Mouse (Mus musculus) intestine, embryonic 14.5 days (tissue): Measurements from ENCODE around the gene Fam204a. TPM values are rescaled to one million over a fixed set of nuclear protein-coding genes. Genes with fewer than 3 reads are reported as not detected.

Source experiments
- ATAC-seq: fragments of 200-750 bp; cut with Nextera tagmentation; replicated peaks from 2 replicates; pipeline ENCODE4 v1.8.0; 2017; ENCODE audit warnings: low read depth, moderate number of reproducible peaks, moderate TSS enrichment, moderate library complexity; ENCODE audit not compliant: low FRiP score, low TSS enrichment
- DNase-seq: peaks from one replicate; pipeline ENCODE4 v3.0.0-alpha.2; 2018; ENCODE audit warnings: low spot score
- H3K27ac ChIP-seq: fragments of 300-500 bp; sonication (generic); 2 replicates; pipeline ENCODE4 v1.5.1; 2014; ENCODE audit warnings: low read depth, mild to moderate bottlenecking, control low read depth
- H3K27me3 ChIP-seq: fragments of 300-500 bp; sonication (generic); replicated peaks from 2 replicates; pipeline ENCODE4 v1.6.1; 2014; ENCODE audit warnings: low read length, control low read depth; ENCODE audit not compliant: control insufficient read depth, insufficient read depth
- H3K36me3 ChIP-seq: fragments of 300-500 bp; sonication (generic); 2 replicates; pipeline ENCODE4 v1.6.1; 2014; ENCODE audit warnings: low read length, control low read depth; ENCODE audit not compliant: control insufficient read depth, insufficient read depth
- H3K4me1 ChIP-seq: fragments of 300-500 bp; sonication (generic); replicated peaks from 2 replicates; pipeline ENCODE4 v1.6.1; 2014; ENCODE audit warnings: low read length, control low read depth, mixed read lengths; ENCODE audit not compliant: control insufficient read depth, insufficient read depth
- H3K4me2 ChIP-seq: fragments of 300-500 bp; sonication (generic); 2 replicates; pipeline ENCODE4 v1.6.1; 2014; ENCODE audit warnings: low read length
- H3K4me3 ChIP-seq: fragments of 300-500 bp; sonication (generic); 2 replicates; pipeline ENCODE4 v1.5.1; 2014; ENCODE audit warnings: low read depth, low read length, control low read depth, mixed read lengths
- H3K9ac ChIP-seq: fragments of 300-500 bp; sonication (generic); 2 replicates; pipeline ENCODE4 v1.6.1; 2014; ENCODE audit warnings: mild to moderate bottlenecking, low read length
- H3K9me3 ChIP-seq: fragments of 300-500 bp; sonication (generic); 2 replicates; pipeline ENCODE4 v1.6.1; 2016; ENCODE audit warnings: low read length, control low read depth; ENCODE audit not compliant: control insufficient read depth
- WGBS: fragments of 180-500 bp; shearing (Covaris S2); extraction: QIAGEN DNeasy Blood & Tissue Kit; methylation state at CpG from one replicate; pipeline ENCODE4 v1.1.7; 2014; 5-methylcytosine and 5-hydroxymethylcytosine counted together
- polyA plus RNA-seq: library from polyadenylated mRNA; unstranded; fragments of >200 nt; fragmentation: Nextera tagmentation; extraction: Ambion mirVana; gene quantifications from 2 replicates; pipeline ENCODE4 v1.2.1, GENCODE M21; 2014

The Fam204a gene
- polyA plus RNA-seq, 1 experiment from 2014 or later = 45.7 TPM

- Histone ChIP-seq H3K4me2 (no peak overlapping the region), H3K4me1 (no peaks in the 10 kb centered on the region), H3K4me3 (no peak overlapping the region), H3K9me3 (no peaks in the 10 kb centered on the region), H3K9ac (no peak overlapping the region), H3K27me3 (no peaks in the 10 kb centered on the region), H3K36me3 (no peaks in the 10 kb centered on the region), H3K27ac (no peak overlapping the region)
- ATAC-seq (no peak), DNase-seq (no peak)
- WGBS = 77% methylated on average over 2 of the region's 2 CpGs
Measured at GRCm38 (mm10) chr19:60231542-60231941, 5.0 kb upstream of the Fam204a start.

GRCm38 (mm10) chr19:60226845-60227235 lies 339 bp upstream of the Fam204a start:
- 61% methylated on average over 8 of the region's 8 CpGs for WGBS
- no peak overlapping the region for H3K9ac ChIP-seq
- no peaks in the 10 kb centered on the region for H3K27me3 ChIP-seq
- H3K4me1 ChIP-seq = peaks cover 11% of the 10 kb centered on the region
- no peaks in the 10 kb centered on the region for H3K9me3 ChIP-seq
- H3K36me3 ChIP-seq = peaks cover 3% of the 10 kb centered on the region; the same call in 1 of the 2 replicates
- peak overlapping the region; percentile 63 for H3K4me2 ChIP-seq
- peak overlapping the region; percentile 56 for H3K4me3 ChIP-seq
- DNase-seq (no peak), ATAC-seq (peak; percentile 37; the same call in 1 of the 2 replicates)
- H3K27ac ChIP-seq = no peak overlapping the region; the same call in 1 of the 2 replicates

- no peaks in the 10 kb centered on the region for H3K27me3 ChIP-seq
- H3K9me3 ChIP-seq = no peaks in the 10 kb centered on the region
- H3K27ac ChIP-seq = no peak overlapping the region
- no peak overlapping the region for H3K4me3 ChIP-seq
- DNase-seq (no peak), ATAC-seq (no peak)
- H3K4me1 ChIP-seq = 0 out of 2 replicates have a peak, but pooled peaks cover 2% of the 10 kb centered on the region
- H3K36me3 ChIP-seq = peaks cover 27% of the 10 kb centered on the region
- no peak overlapping the region for H3K4me2 ChIP-seq
- WGBS = 87% methylated on average over 7 of the region's 7 CpGs
- no peak overlapping the region for H3K9ac ChIP-seq
Measured at GRCm38 (mm10) chr19:60219395-60219794, 7.1 kb downstream of the Fam204a start.

- Histone ChIP-seq H3K36me3 (peaks cover 23% of the 10 kb centered on the region), H3K9ac (no peak overlapping the region), H3K4me2 (no peak overlapping the region), H3K27me3 (no peaks in the 10 kb centered on the region), H3K4me3 (no peak overlapping the region), H3K9me3 (no peaks in the 10 kb centered on the region), H3K27ac (no peak overlapping the region), H3K4me1 (no peaks in the 10 kb centered on the region)
- WGBS = 66% methylated on average over 2 of the region's 2 CpGs
- ATAC-seq (no peak), DNase-seq (no peak)
Measured at GRCm38 (mm10) chr19:60217985-60218384, 8.5 kb downstream of the Fam204a start.

GRCm38 (mm10) chr19:60208173-60208572 lies 18.3 kb downstream of the Fam204a start:
- H3K36me3 ChIP-seq = peaks cover 34% of the 10 kb centered on the region
- H3K4me1 ChIP-seq = no peaks in the 10 kb centered on the region
- no peak overlapping the region for H3K4me2 ChIP-seq
- H3K27ac ChIP-seq = no peak overlapping the region
- no peak for ATAC-seq
- no peaks in the 10 kb centered on the region for H3K9me3 ChIP-seq
- H3K4me3 ChIP-seq = no peak overlapping the region
- no peaks in the 10 kb centered on the region for H3K27me3 ChIP-seq
- no peak overlapping the region for H3K9ac ChIP-seq
- no peak for DNase-seq

GRCm38 (mm10) chr19:60204176-60204575 lies 22.3 kb downstream of the Fam204a start:
- WGBS = 85% methylated on average over 7 of the region's 7 CpGs
- H3K4me3 ChIP-seq = no peak overlapping the region
- H3K4me2 ChIP-seq = no peak overlapping the region
- H3K9me3 ChIP-seq = no peaks in the 10 kb centered on the region
- no peak overlapping the region for H3K27ac ChIP-seq
- no peaks in the 10 kb centered on the region for H3K27me3 ChIP-seq
- ATAC-seq = no peak
- H3K4me1 ChIP-seq = no peaks in the 10 kb centered on the region
- H3K9ac ChIP-seq = no peak overlapping the region
- peaks cover 21% of the 10 kb centered on the region for H3K36me3 ChIP-seq
- DNase-seq = no peak

GRCm38 (mm10) chr19:60200294-60200693 lies 26.2 kb downstream of the Fam204a start:
- no peaks in the 10 kb centered on the region for H3K4me1 ChIP-seq
- ATAC-seq (no peak), DNase-seq (no peak)
- no peak overlapping the region for H3K27ac ChIP-seq
- H3K36me3 ChIP-seq = peaks cover 9% of the 10 kb centered on the region
- no peaks in the 10 kb centered on the region for H3K9me3 ChIP-seq
- H3K4me3 ChIP-seq = no peak overlapping the region
- H3K27me3 ChIP-seq = no peaks in the 10 kb centered on the region
- WGBS = 52% methylated on average over 2 of the region's 2 CpGs
- H3K9ac ChIP-seq = no peak overlapping the region
- no peak overlapping the region for H3K4me2 ChIP-seq

- Histone ChIP-seq H3K27ac (no peak overlapping the region), H3K4me3 (no peak overlapping the region), H3K36me3 (peaks cover 19% of the 10 kb centered on the region), H3K9me3 (no peaks in the 10 kb centered on the region), H3K9ac (no peak overlapping the region), H3K4me2 (no peak overlapping the region), H3K4me1 (no peaks in the 10 kb centered on the region), H3K27me3 (no peaks in the 10 kb centered on the region)
- ATAC-seq (no peak), DNase-seq (no peak)
Measured at GRCm38 (mm10) chr19:60199152-60199551, 27.3 kb downstream of the Fam204a start.

- no peak for ATAC-seq
- Histone ChIP-seq H3K9ac (no peak overlapping the region), H3K4me3 (no peak overlapping the region), H3K27ac (no peak overlapping the region), H3K36me3 (peaks cover 20% of the 10 kb centered on the region), H3K27me3 (no peaks in the 10 kb centered on the region), H3K9me3 (no peaks in the 10 kb centered on the region), H3K4me2 (no peak overlapping the region), H3K4me1 (no peaks in the 10 kb centered on the region)
- no peak for DNase-seq
- 92% methylated on average over 4 of the region's 4 CpGs for WGBS
Measured at GRCm38 (mm10) chr19:60192790-60193189, 33.7 kb downstream of the Fam204a start.
